Mouse (Mus musculus): ENCODE measurements around the gene Zc3h12d. TPM values are rescaled to one million over a fixed set of nuclear protein-coding genes. Genes with fewer than 3 reads are reported as not detected.
"Not testable (repeated sequence)": the region's sequence is repeated elsewhere in the genome, so short reads cannot be mapped to it uniquely, and the experiment has no call there.

Zc3h12d gene
- total RNA-seq, 1 experiment from 2014 or later: 1.4 TPM

DNA sequence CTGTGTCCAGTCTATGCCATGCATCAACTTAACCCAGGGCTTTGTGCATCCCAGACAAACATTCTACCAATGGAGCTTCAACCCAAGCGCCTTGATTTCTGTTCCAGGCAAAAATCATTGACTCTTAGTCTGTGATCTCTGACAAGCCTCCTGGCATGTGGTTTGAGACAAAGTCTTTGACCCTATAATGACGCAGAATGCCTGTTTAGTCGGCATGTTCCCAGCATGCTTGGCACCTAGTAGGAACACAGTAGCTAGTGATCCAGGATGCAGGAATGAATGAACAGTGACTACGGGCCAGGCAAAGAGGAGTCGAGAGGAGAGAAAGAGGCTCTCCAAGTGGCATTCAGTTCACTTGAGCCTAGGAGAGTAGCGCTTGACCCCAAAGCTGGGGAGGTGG is 31.1 kb downstream of the Zc3h12d start:
- ATAC-seq (replicated peaks in 1 of 2; ENCODE audit: insufficient read depth in 1 of 2, low FRiP score in 2 of 2, low TSS enrichment in 1 of 2, low read depth in 1 of 2, poor library complexity in 2 of 2, severe bottlenecking in 2 of 2): no peak

GRCm38 (mm10) chr10:7864184-7864583 is 31.9 kb downstream of the Zc3h12d start:
- ATAC-seq (replicated peaks in 1 of 2; ENCODE audit: insufficient read depth in 1 of 2, low FRiP score in 2 of 2, low TSS enrichment in 1 of 2, low read depth in 1 of 2, poor library complexity in 2 of 2, severe bottlenecking in 2 of 2): no peak

- ATAC-seq (replicated peaks in 1 of 2; ENCODE audit: insufficient read depth in 1 of 2, low FRiP score in 2 of 2, low TSS enrichment in 1 of 2, low read depth in 1 of 2, poor library complexity in 2 of 2, severe bottlenecking in 2 of 2): no peak
Measured at GRCm38 (mm10) chr10:7864806-7865205, 32.5 kb downstream of the Zc3h12d start.

- ATAC-seq (replicated peaks in 1 of 2; ENCODE audit: insufficient read depth in 1 of 2, low FRiP score in 2 of 2, low TSS enrichment in 1 of 2, low read depth in 1 of 2, poor library complexity in 2 of 2, severe bottlenecking in 2 of 2): no peak
Measured at GRCm38 (mm10) chr10:7866762-7867665, 34.7 kb downstream of the Zc3h12d start.

DNA sequence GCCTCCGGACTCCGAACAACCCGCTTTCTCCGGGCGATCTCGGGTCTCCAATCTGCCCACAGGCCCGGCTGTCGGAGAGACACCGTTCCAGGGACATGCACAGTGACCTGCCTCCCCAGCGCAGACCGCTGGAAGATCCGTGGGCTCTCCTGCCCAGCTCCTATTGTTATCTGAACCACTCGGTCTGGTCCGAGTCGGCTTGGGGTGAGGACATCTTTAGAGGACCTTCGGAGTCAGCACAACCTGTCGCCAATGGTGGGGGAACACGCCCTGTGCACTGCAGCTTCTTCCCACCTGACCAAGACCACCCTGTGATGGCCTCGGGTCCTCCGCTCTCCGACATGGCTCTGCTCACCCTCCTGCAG is 35.4 kb downstream of the Zc3h12d start:
- no peak for ATAC-seq (replicated peaks in 1 of 2; ENCODE audit: insufficient read depth in 1 of 2, low FRiP score in 2 of 2, low TSS enrichment in 1 of 2, low read depth in 1 of 2, poor library complexity in 2 of 2, severe bottlenecking in 2 of 2)

GRCm38 (mm10) chr10:7869746-7870145 is 37.5 kb downstream of the Zc3h12d start:
- no peak for ATAC-seq (replicated peaks in 1 of 2; ENCODE audit: insufficient read depth in 1 of 2, low FRiP score in 2 of 2, low TSS enrichment in 1 of 2, low read depth in 1 of 2, poor library complexity in 2 of 2, severe bottlenecking in 2 of 2)

DNA sequence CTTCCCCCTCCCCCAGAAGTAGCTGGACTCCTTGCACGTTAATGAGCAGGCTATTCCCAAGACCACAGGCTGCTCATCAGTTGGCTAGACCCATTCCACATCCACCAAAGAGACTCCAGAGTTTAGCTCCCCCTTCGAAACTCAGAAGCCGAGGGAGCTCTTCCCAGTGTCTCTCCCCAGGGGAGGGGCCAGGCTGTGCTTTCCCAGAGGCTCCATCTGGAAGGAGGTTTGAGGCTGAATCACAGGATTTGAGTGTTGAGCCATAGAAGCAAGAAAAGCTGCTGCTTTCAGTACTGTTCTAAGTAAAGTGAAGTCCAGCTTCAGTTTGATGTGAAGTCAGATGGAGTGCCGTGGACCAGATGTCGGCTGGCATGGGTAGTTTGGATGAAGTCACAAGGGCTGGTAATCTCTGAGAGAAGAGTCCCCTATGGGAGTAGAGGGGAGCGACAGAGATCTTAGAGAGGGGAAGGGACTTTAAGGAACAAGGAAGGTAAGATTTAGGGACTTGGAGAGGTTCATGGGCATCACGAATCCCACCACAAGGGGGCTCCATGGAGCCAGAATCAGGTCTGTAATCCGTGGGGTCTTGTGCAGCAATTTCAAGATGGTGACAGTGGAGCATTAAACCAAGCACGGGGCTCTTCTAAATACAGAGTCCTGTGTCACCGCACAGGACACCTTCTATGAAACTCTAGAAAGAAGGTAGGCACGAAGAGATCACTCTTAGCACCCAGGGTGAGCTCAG is 38.5 kb downstream of the Zc3h12d start:
- ATAC-seq (replicated peaks in 1 of 2; ENCODE audit: insufficient read depth in 1 of 2, low FRiP score in 2 of 2, low TSS enrichment in 1 of 2, low read depth in 1 of 2, poor library complexity in 2 of 2, severe bottlenecking in 2 of 2): peak in 1 of 2 experiments; percentile 45; a peak in 1 of 4 replicates

DNA sequence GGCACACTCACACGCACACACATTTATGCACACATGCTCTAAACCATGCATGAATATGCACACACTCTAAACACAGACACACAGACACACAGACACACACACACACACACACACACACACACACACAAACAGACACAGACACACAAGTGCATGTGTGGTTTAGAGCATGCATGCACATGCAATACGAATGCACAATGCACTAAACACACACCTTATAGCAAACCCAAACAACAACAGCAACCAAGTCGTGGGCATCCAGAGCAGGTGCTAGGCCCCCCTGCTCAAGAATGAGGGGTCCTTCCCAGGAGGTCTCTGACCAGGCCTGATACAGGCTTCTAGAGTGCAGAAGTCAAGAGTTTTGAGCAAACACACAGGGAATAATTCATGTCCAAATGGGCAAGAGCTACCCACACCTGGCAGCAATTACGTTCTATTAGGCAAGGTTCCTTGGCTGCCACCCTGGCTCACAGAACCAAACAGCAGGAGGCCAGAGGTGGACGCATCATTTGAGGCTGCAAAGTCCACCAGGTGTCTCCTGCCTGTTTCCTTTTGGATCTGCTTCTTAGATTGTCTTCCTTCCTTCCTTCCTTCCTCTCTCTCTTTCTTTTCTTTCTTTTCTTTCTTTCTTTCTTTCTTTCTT is 39.2 kb downstream of the Zc3h12d start:
- no peak for ATAC-seq (replicated peaks in 1 of 2; ENCODE audit: insufficient read depth in 1 of 2, low FRiP score in 2 of 2, low TSS enrichment in 1 of 2, low read depth in 1 of 2, poor library complexity in 2 of 2, severe bottlenecking in 2 of 2)

GRCm38 (mm10) chr10:7874194-7874593 is 41.9 kb downstream of the Zc3h12d start:
- no peak for ATAC-seq (replicated peaks in 1 of 2; ENCODE audit: insufficient read depth in 1 of 2, low FRiP score in 2 of 2, low TSS enrichment in 1 of 2, low read depth in 1 of 2, poor library complexity in 2 of 2, severe bottlenecking in 2 of 2)

DNA sequence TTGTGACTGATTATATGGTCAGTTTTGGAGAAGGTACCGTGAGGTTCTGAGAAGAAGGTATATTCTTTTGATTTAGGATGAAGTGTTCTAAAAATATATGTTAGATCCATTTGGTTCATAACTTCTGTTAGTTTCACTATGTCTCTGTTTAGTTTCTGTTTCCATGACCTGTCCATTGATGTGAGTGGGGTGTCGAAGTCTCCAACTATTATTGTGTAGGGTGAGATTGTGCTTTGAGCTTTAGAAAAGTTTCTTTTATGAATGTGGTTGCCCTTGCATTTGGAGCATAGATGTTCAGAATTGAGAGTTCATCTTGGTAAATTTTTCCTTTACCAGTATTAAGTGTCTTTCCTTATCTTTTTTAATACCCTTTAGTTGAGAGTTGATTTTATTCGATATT is 48.0 kb downstream of the Zc3h12d start:
- not testable (repeated sequence) for ATAC-seq (replicated peaks in 1 of 2; ENCODE audit: insufficient read depth in 1 of 2, low FRiP score in 2 of 2, low TSS enrichment in 1 of 2, low read depth in 1 of 2, poor library complexity in 2 of 2, severe bottlenecking in 2 of 2)

DNA sequence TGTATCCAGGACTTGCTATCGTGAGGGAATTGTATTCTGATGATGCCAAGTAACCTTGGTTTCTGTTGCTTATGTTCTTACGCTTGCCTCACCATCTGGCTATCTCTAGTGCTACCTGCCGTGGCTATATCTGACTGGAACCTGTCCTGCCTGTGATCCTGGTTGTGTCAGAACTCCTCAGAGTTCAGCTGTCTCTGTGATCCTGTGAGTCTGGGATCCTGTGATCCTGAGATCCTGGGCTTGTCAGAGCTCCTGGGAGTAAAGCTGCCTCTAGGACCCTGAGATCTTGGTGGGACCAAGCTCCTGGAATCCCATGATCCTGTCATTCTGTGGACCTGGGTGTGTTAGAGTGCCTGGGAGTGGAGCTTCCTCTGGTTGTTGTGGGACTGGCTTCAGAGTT is 49.7 kb downstream of the Zc3h12d start:
- no peak for ATAC-seq (replicated peaks in 1 of 2; ENCODE audit: insufficient read depth in 1 of 2, low FRiP score in 2 of 2, low TSS enrichment in 1 of 2, low read depth in 1 of 2, poor library complexity in 2 of 2, severe bottlenecking in 2 of 2)

- peak; percentile 71 to 81 for ATAC-seq (replicated peaks in 1 of 2; ENCODE audit: insufficient read depth in 1 of 2, low FRiP score in 2 of 2, low TSS enrichment in 1 of 2, low read depth in 1 of 2, poor library complexity in 2 of 2, severe bottlenecking in 2 of 2)
Measured at GRCm38 (mm10) chr10:7883524-7883923, 51.3 kb downstream of the Zc3h12d start.

DNA sequence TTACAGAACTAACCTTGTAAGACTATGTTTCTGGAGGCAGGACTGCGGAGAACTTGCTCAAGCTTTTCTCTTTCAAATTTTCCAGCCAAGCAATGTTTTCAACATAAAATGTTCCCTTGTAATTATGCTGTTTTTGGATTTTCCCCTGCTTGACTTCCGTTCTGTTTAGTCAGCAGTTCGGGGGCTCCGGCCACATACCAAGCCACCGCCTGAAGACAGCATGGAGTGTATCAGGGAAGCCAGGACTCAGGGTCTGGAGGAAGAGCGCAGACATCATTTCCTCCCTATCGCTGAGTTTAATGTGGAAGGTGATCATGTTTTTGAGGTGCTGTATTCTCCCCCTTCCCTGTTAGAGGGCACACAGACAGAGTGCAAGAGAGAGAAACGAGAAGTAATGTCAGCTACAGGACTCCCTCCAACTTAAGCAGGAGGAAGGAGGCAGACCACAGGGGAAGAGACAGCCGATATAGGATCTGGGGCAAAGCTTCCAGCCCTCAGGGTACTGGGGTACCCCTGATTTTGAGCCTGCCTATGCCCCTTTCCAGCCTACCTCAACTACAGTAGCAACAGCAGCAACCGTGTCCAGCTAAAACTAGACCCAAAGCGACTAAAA is 56.1 kb downstream of the Zc3h12d start:
- ATAC-seq (replicated peaks in 1 of 2; ENCODE audit: insufficient read depth in 1 of 2, low FRiP score in 2 of 2, low TSS enrichment in 1 of 2, low read depth in 1 of 2, poor library complexity in 2 of 2, severe bottlenecking in 2 of 2): peak; percentile 85

DNA sequence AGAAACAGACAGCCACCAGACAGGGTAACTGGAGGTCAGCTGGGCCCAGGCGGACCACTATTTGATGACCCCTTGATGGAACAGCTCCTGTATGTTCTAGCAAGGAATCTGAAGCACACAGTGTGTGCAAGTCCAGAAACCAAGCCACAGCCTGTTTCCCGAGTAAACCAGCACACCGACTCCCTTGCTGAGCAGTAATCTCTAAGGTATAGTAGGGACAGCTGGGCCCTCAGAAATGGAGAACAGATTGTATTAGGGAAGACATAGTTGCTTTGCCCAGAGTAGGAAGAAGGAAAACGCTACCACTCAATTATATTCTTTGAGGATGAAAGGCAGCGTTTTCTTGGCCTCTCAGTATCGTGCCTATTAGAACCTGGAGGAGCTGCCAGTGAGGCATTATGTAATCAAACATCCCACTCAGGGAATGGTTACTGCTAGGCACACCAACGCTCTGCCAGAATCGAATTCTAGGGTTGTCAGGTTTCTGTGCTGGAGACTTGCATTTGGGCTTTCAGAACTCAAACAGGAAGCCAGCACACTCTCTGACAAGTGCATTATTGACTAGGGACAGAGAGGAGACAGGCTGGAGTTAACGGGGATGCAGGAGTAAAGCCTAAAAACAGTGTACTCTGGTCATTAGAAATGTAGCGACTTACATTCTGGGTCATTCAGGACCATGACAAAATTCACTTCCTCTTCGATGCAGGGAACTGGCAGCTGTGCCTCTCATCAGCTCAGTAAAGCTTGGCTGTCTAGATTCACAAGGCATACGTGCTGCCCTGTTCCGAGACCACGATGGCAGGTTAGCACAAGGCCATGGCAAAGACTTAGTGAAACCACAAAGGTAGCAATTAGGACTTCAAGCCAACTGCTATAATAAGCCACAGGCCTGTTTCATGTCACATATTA is 68.7 kb downstream of the Zc3h12d start:
- peak in 1 of 2 experiments; percentile 32; a peak in 1 of 4 replicates for ATAC-seq (replicated peaks in 1 of 2; ENCODE audit: insufficient read depth in 1 of 2, low FRiP score in 2 of 2, low TSS enrichment in 1 of 2, low read depth in 1 of 2, poor library complexity in 2 of 2, severe bottlenecking in 2 of 2)

- ATAC-seq (replicated peaks in 1 of 2; ENCODE audit: insufficient read depth in 1 of 2, low FRiP score in 2 of 2, low TSS enrichment in 1 of 2, low read depth in 1 of 2, poor library complexity in 2 of 2, severe bottlenecking in 2 of 2): no peak
Measured at GRCm38 (mm10) chr10:7904157-7904556, 71.9 kb downstream of the Zc3h12d start.

DNA sequence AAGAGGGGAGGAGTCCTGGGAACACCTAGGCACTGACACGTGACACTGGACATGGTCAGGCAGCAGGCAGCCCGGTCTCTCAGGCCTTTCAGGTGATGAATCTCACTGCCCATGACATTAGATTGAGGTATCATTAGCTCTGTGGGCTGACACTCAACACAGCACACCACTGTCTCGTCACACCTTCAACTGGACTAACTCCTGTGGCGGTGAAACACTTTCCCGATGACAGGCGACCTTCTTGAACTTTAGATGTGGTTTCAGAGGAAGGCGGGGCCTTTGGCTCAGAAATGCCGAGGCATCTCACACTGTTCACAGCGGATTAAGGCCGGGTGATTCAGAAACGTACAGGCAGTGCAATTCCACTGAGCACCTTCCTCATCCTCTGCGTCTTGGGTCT is 74.9 kb downstream of the Zc3h12d start:
- no peak for ATAC-seq (replicated peaks in 1 of 2; ENCODE audit: insufficient read depth in 1 of 2, low FRiP score in 2 of 2, low TSS enrichment in 1 of 2, low read depth in 1 of 2, poor library complexity in 2 of 2, severe bottlenecking in 2 of 2)

GRCm38 (mm10) chr10:7911268-7911667 is 79.0 kb downstream of the Zc3h12d start:
- ATAC-seq (replicated peaks in 1 of 2; ENCODE audit: insufficient read depth in 1 of 2, low FRiP score in 2 of 2, low TSS enrichment in 1 of 2, low read depth in 1 of 2, poor library complexity in 2 of 2, severe bottlenecking in 2 of 2): no peak

All from hematopoietic stem cell, adult 5-6 weeks (primary cell).